Mouse (Mus musculus) cerebellum, adult 11 months (tissue): ENCODE measurements at regions not wholly inside any gene's neighbourhood (a gene's known extent, or its start where the extent isn't known, plus 50 kb on each side); places are given as distances from the start of the nearest gene placed in this dataset.

ENCODE experiments used
- DNase-seq: peaks from one replicate; pipeline ENCODE4 v3.0.0; 2022

DNA sequence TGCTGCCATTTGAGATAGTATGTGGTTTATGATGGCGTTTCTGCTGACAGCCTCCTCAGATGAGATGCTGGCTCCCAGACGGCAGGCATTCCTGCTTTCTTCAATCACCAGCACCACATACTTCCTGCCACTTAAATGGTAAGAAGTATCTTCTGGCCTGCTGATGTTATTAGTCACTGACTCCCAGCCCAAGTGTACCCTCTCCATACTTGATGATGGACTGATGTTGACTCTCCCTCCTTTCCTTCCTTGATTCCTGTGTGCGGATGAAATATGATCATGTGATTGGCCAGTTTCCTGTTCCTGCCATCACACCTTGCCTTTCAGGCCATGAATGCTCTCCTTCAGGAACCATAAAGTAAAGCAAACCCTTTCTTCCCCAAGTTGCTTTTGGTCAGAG lies 50.8 kb upstream of the Rpl10-ps3 start:
- DNase-seq, result no peak

DNA sequence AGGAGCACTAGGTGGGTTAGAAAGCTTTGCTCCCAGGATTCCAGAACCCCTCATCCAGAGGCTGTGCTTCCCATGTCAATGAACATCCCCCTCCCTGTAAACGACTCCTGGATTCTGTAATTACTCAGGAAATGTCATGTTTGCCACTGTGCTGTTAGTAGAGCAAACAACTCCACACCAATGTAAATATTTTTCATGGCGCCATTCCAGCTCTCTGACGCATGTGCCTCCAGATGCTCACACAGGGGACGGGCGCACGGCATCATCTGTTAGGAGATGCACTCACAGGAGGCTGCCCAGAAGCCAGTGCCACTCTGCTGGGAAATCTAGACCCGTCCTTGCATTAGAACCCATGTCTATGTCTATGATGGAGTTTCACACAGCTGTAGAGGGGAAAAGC lies 51.3 kb upstream of the Rpl10-ps3 start:
- DNase-seq, result no peak

DNA sequence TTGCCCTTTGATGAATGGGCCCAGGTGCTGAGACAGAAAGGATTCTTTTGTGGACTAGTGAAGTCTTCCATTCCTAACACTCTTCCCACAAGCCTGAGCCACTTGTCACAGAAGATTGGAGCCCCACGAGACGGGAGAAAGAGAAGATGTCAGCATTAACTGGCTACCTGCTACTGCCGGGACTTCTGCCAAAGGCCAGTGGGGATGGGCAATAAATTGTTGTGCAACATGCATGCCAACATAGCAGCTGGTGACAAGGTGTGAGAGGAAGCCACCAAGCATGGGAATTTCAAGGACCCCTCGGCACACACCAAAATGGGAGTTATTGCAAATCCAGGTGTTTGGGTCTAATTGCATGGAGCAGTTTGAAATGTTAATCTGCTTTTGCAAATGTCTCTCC lies 63.6 kb upstream of the Rpl10-ps3 start:
- DNase-seq, result no peak

DNA sequence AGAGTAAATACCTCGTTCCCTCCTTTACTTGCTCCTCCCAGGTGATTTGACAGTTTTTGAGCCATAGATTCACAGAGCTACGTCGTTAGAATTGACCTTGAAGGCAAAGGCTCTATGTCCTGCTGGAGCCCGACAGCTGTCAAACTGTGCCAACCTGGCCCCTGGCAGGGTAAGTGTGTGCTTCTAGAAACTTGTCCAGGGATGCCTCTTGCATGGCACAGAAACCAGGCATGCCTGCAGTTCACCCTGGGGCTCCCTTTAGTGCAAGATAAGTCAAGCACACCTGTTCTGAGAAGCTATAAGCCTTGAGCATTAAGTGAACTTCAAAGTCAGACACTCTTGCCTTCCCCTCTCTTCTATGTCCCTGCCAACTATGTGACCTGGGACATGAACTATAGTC lies 64.1 kb upstream of the Rpl10-ps3 start:
- no peak for DNase-seq

DNA sequence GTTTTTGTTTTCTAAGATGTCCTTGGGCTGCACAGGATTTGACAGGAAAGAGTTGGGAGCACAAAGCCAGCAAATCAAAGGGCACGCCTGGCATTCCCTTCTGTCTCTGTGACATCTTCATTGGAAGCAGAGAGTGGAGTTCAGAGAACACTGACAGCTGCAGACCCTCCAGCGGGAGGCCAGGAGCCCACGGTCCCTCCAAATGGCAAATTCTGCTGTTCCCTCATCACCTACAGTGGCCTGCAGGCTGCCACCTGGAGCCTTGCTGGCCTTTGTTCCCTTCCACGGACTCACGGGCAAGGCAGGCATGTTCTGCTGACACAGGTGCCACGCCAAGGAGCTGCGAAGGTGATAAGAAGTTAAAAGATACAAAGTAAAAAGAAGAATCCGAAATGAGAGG lies 68.2 kb upstream of the Rpl10-ps3 start:
- no peak for DNase-seq

DNA sequence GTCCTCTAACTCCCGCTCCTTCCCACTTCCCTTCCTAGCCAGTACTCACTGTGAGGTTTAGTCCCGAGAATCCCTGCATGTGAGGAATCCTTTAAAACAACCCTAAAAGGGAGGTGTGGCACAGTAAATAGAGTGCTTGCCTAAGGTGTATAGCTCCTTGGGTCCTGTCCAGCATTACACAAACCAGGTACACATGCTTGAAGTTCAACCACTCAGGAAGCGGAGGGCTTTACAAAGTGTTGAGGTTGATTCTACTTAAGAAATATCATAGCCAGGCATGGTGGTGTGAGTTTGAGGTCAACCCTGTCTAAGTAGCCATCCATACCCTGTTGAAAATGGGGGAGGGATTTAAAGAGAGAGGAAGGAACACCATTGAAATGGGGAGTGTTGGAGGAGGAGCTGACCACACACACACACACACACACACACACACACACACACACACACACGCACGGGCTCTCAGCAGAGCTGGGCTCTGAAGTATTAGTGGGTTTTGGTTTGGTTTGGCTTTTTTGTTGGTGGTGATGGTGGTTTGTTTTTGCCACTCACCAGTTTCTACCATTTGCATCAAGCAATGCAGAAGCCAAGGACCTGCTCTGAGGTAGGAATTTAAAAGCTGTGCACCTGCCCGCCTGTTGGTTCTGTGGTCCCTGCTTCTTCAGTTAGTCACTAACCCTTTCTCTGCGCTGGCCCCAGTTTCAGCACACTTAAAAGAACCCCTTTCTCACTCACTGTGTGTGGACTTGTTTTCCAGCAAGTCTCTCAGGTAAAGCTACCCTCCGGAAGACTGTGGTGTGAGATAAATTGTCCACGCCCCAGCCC lies 69.0 kb upstream of the Rpl10-ps3 start:
- no peak for DNase-seq

DNA sequence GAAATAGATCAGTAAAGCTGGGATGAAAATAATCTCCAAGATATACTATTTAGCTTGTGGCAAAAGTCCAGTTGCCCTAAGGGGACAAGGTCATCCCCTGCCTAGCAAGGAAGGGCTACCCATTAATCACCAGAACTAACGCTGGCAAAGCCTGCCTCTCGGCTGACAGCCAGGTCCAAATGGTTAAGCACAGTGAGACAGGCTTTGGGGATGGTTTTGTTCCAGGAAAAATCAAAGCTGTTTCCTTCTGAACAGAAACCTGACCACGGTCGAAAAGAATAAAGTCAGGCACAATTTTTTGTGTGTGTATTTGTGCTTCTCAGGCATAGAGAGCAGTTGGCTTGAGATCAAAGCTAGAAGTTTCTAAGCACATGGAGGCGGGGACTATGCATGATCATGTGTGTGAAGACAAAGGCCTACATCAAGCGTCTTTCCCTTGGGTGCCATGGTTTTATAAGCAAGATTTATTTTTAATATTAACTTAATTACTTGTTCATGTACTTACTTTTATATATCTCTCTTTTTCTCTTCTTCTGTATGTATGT lies 70.1 kb upstream of the Rpl10-ps3 start:
- no peak for DNase-seq

DNA sequence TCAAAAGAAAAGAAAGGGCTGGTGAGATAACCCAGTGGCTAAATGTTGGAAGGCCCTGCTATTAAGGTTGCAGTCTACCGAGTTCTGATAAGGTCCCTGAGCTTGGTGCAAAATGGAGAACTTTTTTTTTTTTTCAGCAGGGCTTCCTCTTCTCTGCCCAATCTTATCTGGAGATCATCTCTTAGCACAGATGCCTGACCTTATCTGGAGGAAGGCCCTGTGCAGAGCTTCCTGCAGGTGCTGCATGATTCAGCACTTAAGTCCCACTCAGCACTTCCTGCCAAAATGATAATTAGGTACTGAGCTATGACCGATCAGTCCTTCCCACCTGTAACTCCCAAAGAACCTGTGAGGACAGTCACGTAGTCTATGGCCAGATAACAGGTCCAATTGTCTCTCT lies 71.9 kb upstream of the Rpl10-ps3 start:
- DNase-seq, result no peak

DNA sequence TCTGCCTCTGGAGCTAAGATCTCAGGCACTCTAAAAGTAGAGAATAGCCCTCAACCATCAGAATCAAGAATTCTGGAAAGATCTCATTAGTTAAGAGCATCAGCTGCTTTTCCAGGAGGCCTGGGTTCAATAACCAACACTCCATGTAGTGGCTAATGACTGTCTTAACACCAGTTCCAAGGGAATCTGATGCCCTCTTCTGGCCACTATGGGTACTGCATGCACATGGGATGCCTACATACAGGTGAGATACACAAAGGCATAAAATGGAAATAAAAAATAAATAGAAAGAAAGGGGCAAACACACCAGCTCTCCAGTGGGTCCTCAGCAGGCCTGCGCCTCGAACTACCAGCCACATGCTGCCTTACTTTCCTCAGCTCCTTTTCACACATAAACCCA lies 73.3 kb upstream of the Plet1 start:
- DNase-seq, result no peak

DNA sequence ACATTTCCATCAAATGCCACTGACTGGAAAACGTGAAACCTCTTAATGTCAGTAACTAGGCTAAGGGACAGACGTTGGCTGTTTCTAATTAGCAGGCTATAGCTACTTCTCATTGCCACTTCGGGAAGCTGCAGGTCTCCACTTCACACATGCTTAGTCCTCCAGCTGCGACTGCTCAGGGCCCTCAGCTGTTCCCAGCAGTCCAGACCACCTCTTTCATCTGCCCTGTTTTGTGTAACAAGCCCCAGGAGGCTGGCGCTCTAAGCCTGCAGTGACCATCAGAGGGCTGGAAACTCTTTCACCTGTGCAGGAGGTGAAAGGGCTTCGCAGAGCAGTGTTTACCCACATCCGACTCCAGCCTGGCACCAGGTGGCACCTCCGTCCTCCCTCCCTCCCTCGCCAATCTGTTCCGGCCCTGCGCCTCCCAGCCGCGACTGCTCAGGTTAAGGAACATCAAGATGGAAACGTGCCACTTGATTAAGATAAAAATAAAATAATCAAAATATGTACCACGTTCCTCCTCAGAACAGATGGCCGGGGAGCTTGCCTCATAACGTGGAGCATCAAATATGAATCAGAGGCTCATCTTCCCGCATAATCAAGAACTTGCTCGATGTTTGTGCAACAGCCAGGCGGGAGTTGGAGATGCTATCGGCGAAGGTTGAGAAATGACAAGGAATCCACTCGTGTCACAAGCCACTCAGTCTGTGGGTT lies 72.6 kb upstream of the Plet1 start:
- DNase-seq, result no peak

DNA sequence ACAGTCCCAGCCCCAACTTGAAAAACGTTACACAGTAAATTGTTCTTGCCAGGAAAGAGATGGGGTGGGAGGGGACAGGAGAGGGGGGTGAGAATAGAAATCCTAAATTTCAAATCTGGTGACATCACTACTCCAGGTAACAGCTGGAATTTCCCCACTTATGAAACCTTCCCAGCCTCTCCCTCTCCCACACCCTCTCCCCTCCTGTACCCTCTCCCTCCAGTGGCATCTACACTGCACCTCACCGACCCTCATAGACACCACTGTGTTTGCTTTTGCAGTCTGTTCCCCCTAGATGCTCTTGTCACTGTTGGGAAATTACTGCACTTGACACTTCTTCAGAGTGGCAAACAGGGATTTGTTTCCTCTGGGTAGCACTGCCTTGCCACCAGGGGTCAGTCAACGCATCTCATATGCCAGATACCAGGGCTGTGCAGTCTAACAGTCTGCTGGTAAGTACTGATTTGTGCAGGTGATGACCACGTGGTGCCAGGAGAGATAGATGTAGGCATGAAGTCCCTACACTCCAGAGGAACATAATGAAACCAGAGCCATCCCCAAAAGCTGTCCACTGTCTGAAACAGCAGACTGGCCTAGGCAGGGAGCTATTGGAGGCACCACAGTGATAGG lies 68.3 kb upstream of the Plet1 start:
- no peak for DNase-seq

DNA sequence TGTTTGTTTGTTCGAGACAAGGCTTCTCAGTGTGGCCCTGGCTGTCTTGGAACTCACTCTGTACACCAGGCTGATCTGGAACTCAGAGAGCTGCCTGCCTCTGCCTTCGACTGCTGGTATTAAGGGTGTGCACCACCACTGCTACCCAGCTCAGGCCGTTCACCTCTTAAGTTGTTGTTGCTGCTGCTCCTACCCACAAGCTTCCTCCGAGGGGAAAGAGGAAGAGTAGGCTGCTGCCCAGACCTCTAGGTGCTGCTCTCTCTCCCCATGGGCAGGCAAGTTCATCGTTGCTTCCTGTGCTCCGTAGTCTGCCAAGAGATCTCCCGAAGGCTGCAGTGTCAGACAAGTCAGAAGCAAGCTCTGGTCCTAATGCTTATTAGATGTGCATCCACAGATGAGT lies 64.2 kb upstream of the Plet1 start:
- DNase-seq, result no peak

DNA sequence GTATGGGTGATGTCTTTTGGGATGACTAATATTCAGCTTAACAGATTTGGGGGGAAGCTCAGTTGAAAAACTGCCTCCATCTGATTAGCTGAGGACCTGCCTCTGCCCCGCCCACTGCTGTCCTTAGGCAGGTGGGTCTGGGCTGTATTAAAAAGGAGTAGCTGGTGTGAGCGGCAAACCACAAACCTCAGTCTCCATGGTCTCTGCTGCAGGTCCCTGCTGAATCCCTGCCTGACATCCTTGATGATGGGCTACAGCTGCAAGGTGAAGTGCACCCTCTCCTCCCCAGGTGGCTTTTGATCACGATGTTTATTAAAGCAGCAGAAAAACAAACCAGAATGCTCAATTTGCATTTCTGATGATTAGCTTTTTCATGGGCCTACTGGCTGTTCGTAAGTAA lies 60.8 kb upstream of the Plet1 start:
- no peak for DNase-seq

DNA sequence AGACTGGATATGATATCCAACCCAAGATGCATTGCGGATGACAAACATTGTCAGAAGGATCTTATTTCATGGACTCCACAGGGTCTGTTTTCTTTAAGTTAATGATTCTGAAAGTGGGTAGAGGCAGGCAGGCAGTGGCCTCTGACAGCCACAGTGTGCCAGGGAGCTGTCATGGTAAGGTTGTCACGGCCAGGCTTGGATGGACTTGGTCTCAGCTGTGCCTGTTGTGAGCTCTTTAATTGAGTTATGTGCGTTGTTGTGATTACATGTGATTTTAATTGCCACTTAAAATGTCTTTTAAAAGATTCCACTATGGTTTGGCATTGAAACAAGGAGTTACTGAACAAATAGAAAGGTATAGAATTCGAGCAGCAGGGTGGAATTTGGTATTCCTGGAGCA lies 60.3 kb upstream of the Plet1 start:
- no peak for DNase-seq

DNA sequence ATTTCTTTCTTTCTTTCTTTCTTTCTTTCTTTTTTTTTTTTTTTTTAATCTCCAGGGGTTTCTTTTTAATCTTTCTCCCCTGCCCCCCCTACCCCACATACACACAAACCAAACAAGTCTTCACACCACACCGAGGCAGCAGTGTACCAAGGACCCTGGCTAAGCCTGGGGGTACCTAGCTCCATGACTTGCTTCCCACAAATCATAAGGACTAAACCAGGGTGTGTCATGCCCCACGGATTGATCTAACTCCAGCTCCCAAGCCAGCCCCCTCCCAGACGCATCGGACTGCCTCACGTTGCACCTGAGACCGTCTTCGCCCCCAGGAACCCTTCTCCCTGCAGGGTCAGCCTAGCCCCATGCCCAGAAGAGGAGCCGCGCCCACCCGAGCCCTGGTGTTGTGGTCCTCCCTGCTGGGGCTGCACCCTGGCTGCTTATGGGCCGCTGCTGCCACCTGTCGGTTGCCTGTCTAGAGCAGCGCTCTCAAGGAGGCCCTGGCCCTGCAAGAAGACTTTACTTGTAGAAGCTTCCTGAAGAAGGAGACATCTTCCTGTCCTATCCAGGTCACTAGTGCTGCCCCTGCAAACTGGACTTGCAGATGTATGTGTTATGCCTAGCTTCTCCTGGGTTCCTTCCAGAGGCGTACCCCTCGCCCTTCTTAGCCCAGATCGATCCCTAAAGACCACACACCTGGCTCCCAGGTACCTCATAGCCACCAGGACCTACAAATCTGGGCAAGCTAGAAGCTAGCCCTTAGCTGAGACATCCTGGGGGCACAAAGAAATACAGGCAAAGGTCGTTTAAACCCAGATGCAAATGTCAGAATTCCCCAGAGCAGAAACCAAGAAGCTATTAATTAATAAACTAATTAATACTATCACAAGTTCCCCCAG lies 56.2 kb upstream of the Plet1 start:
- peak; percentile 18 for DNase-seq

DNA sequence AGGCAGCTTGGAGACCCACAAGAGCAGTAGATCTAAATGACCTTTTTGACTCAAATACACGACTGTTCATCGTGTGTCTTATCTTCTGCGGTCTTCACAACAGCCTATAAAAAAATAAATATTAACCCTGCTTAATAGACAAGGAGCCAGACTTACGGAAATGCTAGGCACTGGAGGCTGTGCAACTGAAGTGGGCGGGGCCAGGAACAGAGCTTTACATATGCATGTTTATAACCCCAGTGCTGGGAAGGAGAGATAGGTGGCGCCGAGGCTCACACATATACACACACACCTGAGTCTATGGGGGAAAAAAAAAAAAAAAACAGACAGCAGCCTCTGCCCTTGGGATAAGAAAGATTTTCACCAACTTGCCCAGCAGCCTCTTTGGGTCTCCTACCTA lies 55.6 kb upstream of the Plet1 start:
- DNase-seq, result no peak

DNA sequence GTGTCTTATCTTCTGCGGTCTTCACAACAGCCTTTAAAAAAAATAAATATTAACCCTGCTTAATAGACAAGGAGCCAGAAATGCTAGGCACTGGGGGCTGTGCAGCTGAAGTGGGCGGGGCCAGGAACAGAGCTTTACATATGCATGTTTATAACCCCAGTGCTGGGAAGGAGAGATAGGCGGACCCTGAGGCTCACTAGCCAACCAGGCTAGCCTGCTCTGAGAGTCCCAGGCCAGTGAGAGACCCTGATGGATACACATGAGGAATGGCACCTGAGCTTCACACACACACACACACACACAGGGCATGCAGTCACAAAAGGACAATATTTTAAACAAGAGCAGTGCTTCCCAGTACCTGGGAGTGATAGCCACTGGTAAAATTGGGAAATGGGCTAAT lies 54.1 kb upstream of the Plet1 start:
- no peak for DNase-seq

DNA sequence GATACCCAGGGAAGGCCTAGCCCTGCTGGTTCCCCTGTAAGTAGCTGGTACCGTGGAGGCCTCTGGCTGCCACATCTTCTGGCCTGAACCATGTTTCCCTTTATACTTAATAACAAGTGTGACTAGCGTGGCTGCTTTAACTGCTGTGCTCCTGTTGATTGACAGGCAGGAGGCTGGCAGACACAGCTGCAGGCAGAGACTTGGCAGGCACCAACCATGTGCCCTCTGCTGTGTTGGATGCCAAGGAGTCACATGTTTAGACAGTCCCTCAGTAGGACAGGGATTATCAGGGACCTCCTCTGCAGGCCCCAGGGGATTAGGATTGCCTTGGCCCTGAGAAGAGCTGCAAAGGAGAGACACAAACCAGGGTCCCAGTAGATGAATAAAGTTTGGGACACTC lies 53.6 kb upstream of the Plet1 start:
- DNase-seq, result no peak

DNA sequence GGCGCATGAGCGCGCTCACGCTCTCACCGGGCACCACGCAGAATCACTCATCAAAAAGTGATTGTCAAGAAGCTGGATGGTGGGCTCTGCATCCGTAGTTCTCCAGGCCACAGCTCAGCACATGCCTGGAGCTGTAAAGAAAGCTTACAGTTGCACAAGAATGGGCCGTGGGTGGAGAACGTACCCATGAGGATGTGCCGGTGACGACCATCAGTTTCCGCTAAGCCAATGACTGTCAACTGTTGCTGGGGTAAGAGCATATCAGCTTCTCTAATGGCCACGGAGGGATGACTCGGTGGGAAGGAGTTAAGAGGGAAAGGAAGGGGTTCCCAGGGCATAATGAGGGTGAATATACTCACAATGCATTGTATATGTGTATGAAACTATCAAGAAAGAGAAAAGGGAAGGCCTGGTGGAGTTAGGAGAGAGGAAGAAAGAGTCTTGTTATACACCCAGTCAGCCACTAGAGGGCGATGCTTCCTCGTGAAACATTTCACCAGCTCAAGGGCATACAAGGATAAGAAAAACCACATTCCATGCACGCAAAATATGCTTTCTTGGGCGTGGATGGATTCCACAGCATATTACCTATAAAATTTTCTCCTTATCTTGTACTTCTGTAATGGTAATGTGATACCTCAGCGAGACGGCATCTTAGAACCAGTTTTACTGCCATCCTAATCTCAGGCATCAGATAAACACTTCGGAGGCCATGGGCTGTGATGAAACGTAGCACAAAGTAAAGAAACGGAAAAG lies 50.4 kb upstream of the Plet1 start:
- peak; percentile 48 for DNase-seq
